Mouse (Mus musculus) stomach, embryonic 14.5 days (tissue): Measurements from ENCODE around the gene Ahsa2. TPM values are rescaled to one million over a fixed set of nuclear protein-coding genes. Genes with fewer than 3 reads are reported as not detected.
"Not testable (repeated sequence)": the region's sequence is repeated elsewhere in the genome, so short reads cannot be mapped to it uniquely, and the experiment has no call there.

Experiments
- ATAC-seq: fragments of 200-750 bp; cut with Nextera tagmentation; 2 replicates; pipeline ENCODE4 v1.8.0; 2017; ENCODE audit warnings: low read depth, moderate TSS enrichment; ENCODE audit not compliant: insufficient number of reproducible peaks, insufficient read depth, low FRiP score
- H3K27ac ChIP-seq: fragments of 300-500 bp; sonication (generic); 2 replicates; pipeline ENCODE4 v1.5.1; 2014; ENCODE audit warnings: mild to moderate bottlenecking, low read length, moderate library complexity, mixed read lengths
- H3K27me3 ChIP-seq: fragments of 300-500 bp; sonication (generic); 2 replicates; pipeline ENCODE4 v1.6.1; 2014; ENCODE audit warnings: low read length, control low read depth, mixed read lengths; ENCODE audit not compliant: control insufficient read depth, insufficient read depth
- H3K36me3 ChIP-seq: fragments of 300-500 bp; sonication (generic); 2 replicates; pipeline ENCODE4 v1.6.1; 2014; ENCODE audit warnings: mild to moderate bottlenecking, control low read depth, low read length, moderate library complexity, mixed read lengths; ENCODE audit not compliant: control insufficient read depth, insufficient read depth
- H3K4me1 ChIP-seq: fragments of 300-500 bp; sonication (generic); 2 replicates; pipeline ENCODE4 v1.6.1; 2014; ENCODE audit warnings: low read length, control low read depth, mixed read lengths; ENCODE audit not compliant: control insufficient read depth, insufficient read depth
- H3K4me2 ChIP-seq: fragments of 300-500 bp; sonication (generic); replicated peaks from 2 replicates; pipeline ENCODE4 v1.6.1; 2014; ENCODE audit warnings: low read depth, low read length, control low read depth
- H3K4me3 ChIP-seq: fragments of 300-500 bp; sonication (generic); 2 replicates; pipeline ENCODE4 v1.5.1; 2014; ENCODE audit warnings: low read depth, low read length, control low read depth
- H3K9ac ChIP-seq: fragments of 300-500 bp; sonication (generic); replicated peaks from 2 replicates; pipeline ENCODE4 v1.6.1; 2014; ENCODE audit warnings: low read depth, mild to moderate bottlenecking, control low read depth, low read length, moderate library complexity, mixed read lengths
- H3K9me3 ChIP-seq: fragments of 300-500 bp; sonication (generic); 2 replicates; pipeline ENCODE4 v1.6.1; 2016; ENCODE audit warnings: low read depth, low read length, control low read depth; ENCODE audit not compliant: control insufficient read depth
- WGBS: fragments of 180-500 bp; shearing (Covaris S2); extraction: QIAGEN DNeasy Blood & Tissue Kit; methylation state at CpG from one replicate; pipeline ENCODE4 v1.1.7; 2014; 5-methylcytosine and 5-hydroxymethylcytosine counted together
- microRNA-seq: library from miRNA; unstranded; fragments of <30 nt; microRNA quantifications from one replicate; pipeline ENCODE4, GENCODE M21; 2016
- polyA plus RNA-seq: library from polyadenylated mRNA; unstranded; fragments of >200 nt; fragmentation: Nextera tagmentation; extraction: Ambion mirVana; gene quantifications from 2 replicates; pipeline ENCODE4 v1.2.1, GENCODE M21; 2014

Ahsa2 gene
- polyA plus RNA-seq, 1 experiment from 2014 or later: 81.8 TPM

- peak overlapping the region; percentile 61 for H3K4me2 ChIP-seq
- H3K27ac ChIP-seq: peak overlapping the region; percentile 92
- H3K9me3 ChIP-seq: no peaks in the 10 kb centered on the region
- peak; percentile 79 for ATAC-seq
- peak overlapping the region; percentile 80 for H3K4me3 ChIP-seq
- peak overlapping the region; percentile 90 for H3K9ac ChIP-seq
- H3K4me1 ChIP-seq: peaks cover 16% of the 10 kb centered on the region
- H3K36me3 ChIP-seq: peaks cover 28% of the 10 kb centered on the region
- under 1% methylated on average over 22 of the region's 22 CpGs for WGBS
- no peaks in the 10 kb centered on the region for H3K27me3 ChIP-seq
Measured at GRCm38 (mm10) chr11:23497335-23497717, 504 bp downstream of the Ahsa2 start.

- H3K27me3 ChIP-seq: no peaks in the 10 kb centered on the region
- no peak overlapping the region for H3K27ac ChIP-seq
- H3K9ac ChIP-seq: peak overlapping the region; percentile 90
- H3K4me2 ChIP-seq: peak overlapping the region; percentile 61
- no peak for ATAC-seq
- peak overlapping the region; percentile 80 for H3K4me3 ChIP-seq
- H3K36me3 ChIP-seq: peaks cover 34% of the 10 kb centered on the region
- H3K4me1 ChIP-seq: peaks cover 16% of the 10 kb centered on the region
- H3K9me3 ChIP-seq: no peaks in the 10 kb centered on the region
- whole genome bisulfite sequencing: 42% methylated on average over 6 of the region's 6 CpGs
Measured at GRCm38 (mm10) chr11:23496661-23497060, 1.2 kb downstream of the Ahsa2 start.

GRCm38 (mm10) chr11:23495231-23495630 lies 2.6 kb downstream of the Ahsa2 start:
- Histone ChIP-seq H3K27me3 (no peaks in the 10 kb centered on the region), H3K9me3 (no peaks in the 10 kb centered on the region), H3K27ac (no peak overlapping the region), H3K4me1 (peaks cover 16% of the 10 kb centered on the region), H3K36me3 (peaks cover 48% of the 10 kb centered on the region), H3K4me2 (no peak overlapping the region), H3K4me3 (no peak overlapping the region), H3K9ac (no peak overlapping the region)
- WGBS: 92% methylated on average over 6 of the region's 6 CpGs
- no peak for ATAC-seq

DNA sequence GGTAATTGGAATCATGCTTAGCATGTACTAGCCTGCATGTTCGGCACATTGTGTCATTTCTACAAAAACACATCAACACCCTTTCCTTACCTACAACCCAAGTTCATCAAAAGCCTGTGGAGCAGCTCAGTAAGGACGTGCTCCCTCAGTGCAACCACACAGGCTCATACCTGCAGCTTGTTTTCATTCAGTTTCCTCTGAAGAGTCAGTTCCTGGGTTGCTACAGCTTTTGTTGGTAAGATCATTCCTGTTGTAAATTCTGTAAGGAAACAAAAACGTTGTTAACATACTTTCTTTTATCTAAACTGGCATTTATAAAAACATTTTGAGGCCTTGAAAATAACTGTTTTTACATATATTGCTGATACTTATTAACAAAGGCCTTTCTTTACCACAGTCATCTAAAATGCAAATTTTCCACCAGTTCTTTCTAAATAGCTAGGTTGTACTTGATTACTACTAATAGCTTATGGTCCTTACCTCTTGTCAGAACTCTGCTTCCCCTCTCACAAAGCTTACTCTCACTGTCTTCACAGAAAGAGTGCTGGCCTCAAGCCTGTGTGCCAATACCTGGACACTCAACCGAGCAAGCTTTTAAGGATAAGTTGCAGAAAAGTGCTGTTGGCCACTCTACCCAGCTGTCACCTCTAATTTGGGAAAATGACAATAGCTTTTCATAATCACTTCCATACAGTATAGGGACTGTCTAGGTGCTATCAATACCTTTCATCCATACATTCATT lies 5.6 kb downstream of the Ahsa2 start:
- Histone ChIP-seq H3K4me1 (peaks cover 16% of the 10 kb centered on the region), H3K36me3 (peaks cover 77% of the 10 kb centered on the region), H3K9me3 (no peaks in the 10 kb centered on the region), H3K27me3 (no peaks in the 10 kb centered on the region), H3K4me2 (no peak overlapping the region), H3K9ac (no peak overlapping the region), H3K4me3 (no peak overlapping the region), H3K27ac (no peak overlapping the region)
- no peak for ATAC-seq
- WGBS: 93% methylated on average over 4 of the region's 4 CpGs

DNA sequence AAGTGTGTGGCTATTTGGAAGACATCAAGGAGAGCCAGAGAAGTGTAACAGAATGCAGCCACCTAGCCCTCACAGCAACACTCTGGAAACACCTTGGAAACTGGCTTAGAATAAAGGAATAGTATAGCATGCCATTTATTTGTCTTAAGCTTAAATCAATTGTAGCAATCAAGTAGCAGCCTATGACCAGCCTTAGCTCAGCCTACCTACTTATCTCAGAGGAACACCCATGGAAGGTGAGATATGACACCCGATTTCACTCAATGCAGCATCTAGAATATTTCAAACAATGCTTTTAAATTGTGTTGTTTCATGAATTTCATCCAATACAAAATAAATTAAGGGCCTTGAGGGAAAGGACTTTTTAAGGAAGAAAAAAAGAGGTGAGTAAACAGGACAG lies 7.9 kb downstream of the Ahsa2 start:
- H3K36me3 ChIP-seq: peaks cover 85% of the 10 kb centered on the region
- H3K4me3 ChIP-seq: no peak overlapping the region
- H3K4me2 ChIP-seq: no peak overlapping the region
- no peaks in the 10 kb centered on the region for H3K9me3 ChIP-seq
- no peaks in the 10 kb centered on the region for H3K4me1 ChIP-seq
- no peak overlapping the region for H3K27ac ChIP-seq
- H3K9ac ChIP-seq: no peak overlapping the region
- ATAC-seq: no peak
- WGBS: 78% methylated on average over 1 of the region's 1 CpGs
- no peaks in the 10 kb centered on the region for H3K27me3 ChIP-seq

GRCm38 (mm10) chr11:23465862-23466261 lies 32.0 kb downstream of the Ahsa2 start:
- not testable (repeated sequence) for H3K4me1 ChIP-seq, ATAC-seq, H3K9ac ChIP-seq, H3K9me3 ChIP-seq, H3K4me3 ChIP-seq, H3K27ac ChIP-seq, H3K27me3 ChIP-seq, H3K4me2 ChIP-seq
- 91% methylated on average over 2 of the region's 2 CpGs for WGBS
- H3K36me3 ChIP-seq: peaks cover 42% of the 10 kb centered on the region

Small RNA genes within 50 kb of the gene (microRNA-seq; reads per million reads assigned to microRNA genes)
- gene Gm47279: not detected

Other genes starting within 250 kb of the Ahsa2 start
- 118 and 125 TPM in 2 replicates for gene Xpo1, start 242.0 kb downstream of the Ahsa2 start, polyA plus RNA-seq
- 44.6 and 46.2 TPM in 2 replicates for gene Usp34, start 191.1 kb downstream of the Ahsa2 start, polyA plus RNA-seq
- not detected in 2 replicates for gene 1700093K21Rik, start 23.1 kb upstream of the Ahsa2 start, polyA plus RNA-seq
- gene 0610010F05Rik, start 135.6 kb upstream of the Ahsa2 start, polyA plus RNA-seq: 32.0 and 35.5 TPM in 2 replicates
- gene Pus10, start 167.6 kb upstream of the Ahsa2 start, polyA plus RNA-seq: 21.5 and 24.3 TPM in 2 replicates
- 28.8 and 35.2 TPM in 2 replicates for gene Pex13, start 167.9 kb upstream of the Ahsa2 start, polyA plus RNA-seq